Mouse (Mus musculus) limb, embryonic 15.5 days (tissue): ENCODE data around the gene Serhl. TPM values are rescaled to one million over a fixed set of nuclear protein-coding genes. Genes with fewer than 3 reads are reported as not detected.

Experiments used
- ATAC-seq: fragments of 200-750 bp; cut with Nextera tagmentation; 2 replicates; pipeline ENCODE4 v1.8.0; 2017; ENCODE audit warnings: low read depth, moderate TSS enrichment; ENCODE audit not compliant: insufficient number of reproducible peaks, low FRiP score, low TSS enrichment
- H3K27ac ChIP-seq: fragments of 300-500 bp; sonication (generic); 2 replicates; pipeline ENCODE4 v1.5.1; 2015; ENCODE audit warnings: moderate library complexity, mild to moderate bottlenecking, inconsistent platforms
- H3K27me3 ChIP-seq: fragments of 300-500 bp; sonication (generic); 2 replicates; pipeline ENCODE4 v1.6.1; 2015; ENCODE audit warnings: inconsistent platforms
- H3K36me3 ChIP-seq: fragments of 300-500 bp; sonication (generic); 2 replicates; pipeline ENCODE4 v1.6.1; 2015; ENCODE audit warnings: inconsistent platforms
- H3K4me1 ChIP-seq: fragments of 300-500 bp; sonication (generic); 2 replicates; pipeline ENCODE4 v1.6.1; 2015; ENCODE audit warnings: inconsistent platforms
- H3K4me2 ChIP-seq: fragments of 300-500 bp; sonication (generic); 2 replicates; pipeline ENCODE4 v1.6.1; 2015; ENCODE audit warnings: mild to moderate bottlenecking, inconsistent platforms
- H3K4me3 ChIP-seq: fragments of 300-500 bp; sonication (generic); 2 replicates; pipeline ENCODE4 v1.5.1; 2015; ENCODE audit warnings: mild to moderate bottlenecking, inconsistent platforms
- H3K9ac ChIP-seq: fragments of 300-500 bp; sonication (generic); 2 replicates; pipeline ENCODE4 v1.6.1; 2015; ENCODE audit warnings: inconsistent platforms
- H3K9me3 ChIP-seq: fragments of 300-500 bp; sonication (generic); 2 replicates; pipeline ENCODE4 v1.6.1; 2016; ENCODE audit warnings: inconsistent platforms
- WGBS: fragments of 180-500 bp; shearing (Covaris S2); methylation state at CpG from one replicate; pipeline ENCODE4 v1.1.7; 2015; 5-methylcytosine and 5-hydroxymethylcytosine counted together
- polyA plus RNA-seq: library from polyadenylated mRNA; unstranded; fragments of >200 nt; fragmentation: Nextera tagmentation; extraction: Ambion mirVana; gene quantifications from 2 replicates; pipeline ENCODE4 v1.2.1, GENCODE M21; 2015

Gene Serhl
- polyA plus RNA-seq, 1 experiment from 2014 or later, result 68.8 TPM

- Histone ChIP-seq H3K27me3 (no peaks in the 10 kb centered on the region), H3K9me3 (no peaks in the 10 kb centered on the region)
- 87% methylated on average over 2 of the region's 2 CpGs for WGBS
Observed at GRCm38 (mm10) chr15:83135654-83136053, 46.3 kb downstream of the Serhl start.

GRCm38 (mm10) chr15:83142861-83143260, 53.6 kb downstream of the Serhl start:
- WGBS, result 44% methylated on average over 5 of the region's 5 CpGs
- Histone ChIP-seq H3K4me3 (no peak overlapping the region), H3K4me1 (peaks cover 21% of the 10 kb centered on the region), H3K27ac (peak overlapping the region; percentile 64), H3K9ac (no peak overlapping the region), H3K4me2 (no peak overlapping the region), H3K27me3 (no peaks in the 10 kb centered on the region), H3K9me3 (no peaks in the 10 kb centered on the region), H3K36me3 (peaks cover 27% of the 10 kb centered on the region)
- ATAC-seq, result no peak

More at GRCm38 (mm10) chr15:83135654-83136053, 46.3 kb downstream of the Serhl start:
- H3K4me2 ChIP-seq, result no peak overlapping the region
- H3K36me3 ChIP-seq, result peaks cover 73% of the 10 kb centered on the region
- no peak for ATAC-seq
- H3K4me3 ChIP-seq, result no peak overlapping the region
- peaks cover 3% of the 10 kb centered on the region; the same call in 1 of the 2 replicates for H3K4me1 ChIP-seq
- no peak overlapping the region for H3K9ac ChIP-seq
- no peak overlapping the region for H3K27ac ChIP-seq

GRCm38 (mm10) chr15:83145541-83145940, 56.2 kb downstream of the Serhl start:
- no peak for ATAC-seq
- peaks cover 21% of the 10 kb centered on the region for H3K36me3 ChIP-seq

GRCm38 (mm10) chr15:83148395-83148794, 59.1 kb downstream of the Serhl start:
- H3K27ac ChIP-seq, result peak overlapping the region; percentile 98
- peak overlapping the region; percentile 96 for H3K9ac ChIP-seq
- peak overlapping the region; percentile 88 for H3K4me3 ChIP-seq
- peaks cover 22% of the 10 kb centered on the region for H3K36me3 ChIP-seq
- H3K4me1 ChIP-seq, result peaks cover 16% of the 10 kb centered on the region
- peak overlapping the region; percentile 73 for H3K4me2 ChIP-seq
- no peak for ATAC-seq
- H3K9me3 ChIP-seq, result no peaks in the 10 kb centered on the region
- H3K27me3 ChIP-seq, result no peaks in the 10 kb centered on the region
- 2% methylated on average over 21 of the region's 21 CpGs for WGBS

More at GRCm38 (mm10) chr15:83145541-83145940, 56.2 kb downstream of the Serhl start:
- 86% methylated on average over 6 of the region's 6 CpGs for WGBS
- Histone ChIP-seq H3K4me3 (no peak overlapping the region), H3K9me3 (no peaks in the 10 kb centered on the region), H3K9ac (no peak overlapping the region), H3K4me1 (peaks cover 28% of the 10 kb centered on the region), H3K4me2 (no peak overlapping the region), H3K27ac (no peak overlapping the region), H3K27me3 (no peaks in the 10 kb centered on the region)

- WGBS, result under 1% methylated on average over 40 of the region's 41 CpGs
- peaks cover 26% of the 10 kb centered on the region for H3K36me3 ChIP-seq
- H3K27ac ChIP-seq, result peak overlapping the region; percentile 98
- peaks cover 13% of the 10 kb centered on the region for H3K4me1 ChIP-seq
- peak; percentile 72 for ATAC-seq
- H3K4me2 ChIP-seq, result peak overlapping the region; percentile 73
- peak overlapping the region; percentile 96 for H3K9ac ChIP-seq
- H3K4me3 ChIP-seq, result peak overlapping the region; percentile 88
- H3K9me3 ChIP-seq, result no peaks in the 10 kb centered on the region
- no peaks in the 10 kb centered on the region for H3K27me3 ChIP-seq
Observed at GRCm38 (mm10) chr15:83148801-83149195, 59.5 kb downstream of the Serhl start.

GRCm38 (mm10) chr15:83149196-83150072, 60.1 kb downstream of the Serhl start, which contains the start of gene Poldip3:
Gene Poldip3, minus strand, starts transcription at chr15:83149384.
- no peaks in the 10 kb centered on the region for H3K27me3 ChIP-seq
- peaks cover 13% of the 10 kb centered on the region for H3K4me1 ChIP-seq
- H3K9ac ChIP-seq, result peak within 1 kb of the TSS; percentile 96
- ATAC-seq, result peak; percentile 92
- H3K4me3 ChIP-seq, result peak within 1 kb of the TSS; percentile 88
- peak within 1 kb of the TSS; percentile 73 for H3K4me2 ChIP-seq
- no peaks in the 10 kb centered on the region for H3K9me3 ChIP-seq
- WGBS, result under 1% methylated on average over 56 of the region's 56 CpGs
- H3K27ac ChIP-seq, result peak within 1 kb of the TSS; percentile 98
- peaks cover 30% of the 10 kb centered on the region for H3K36me3 ChIP-seq

GRCm38 (mm10) chr15:83150073-83150442, 60.8 kb downstream of the Serhl start:
- 22% methylated on average over 3 of the region's 3 CpGs for WGBS
- Histone ChIP-seq H3K9ac (no peak overlapping the region), H3K27me3 (no peaks in the 10 kb centered on the region), H3K36me3 (peaks cover 31% of the 10 kb centered on the region), H3K9me3 (no peaks in the 10 kb centered on the region), H3K27ac (peak overlapping the region; percentile 98), H3K4me1 (peaks cover 13% of the 10 kb centered on the region), H3K4me2 (peak overlapping the region; percentile 73), H3K4me3 (peak overlapping the region; percentile 88; the same call in 1 of the 2 replicates)
- no peak for ATAC-seq

GRCm38 (mm10) chr15:83150694-83151093, 61.4 kb downstream of the Serhl start:
- no peak overlapping the region for H3K9ac ChIP-seq
- WGBS, result 80% methylated on average over 4 of the region's 4 CpGs
- H3K27me3 ChIP-seq, result no peaks in the 10 kb centered on the region
- H3K27ac ChIP-seq, result peak overlapping the region; percentile 39; the same call in 1 of the 2 replicates
- no peak overlapping the region for H3K4me2 ChIP-seq
- H3K4me3 ChIP-seq, result no peak overlapping the region
- peaks cover 27% of the 10 kb centered on the region for H3K36me3 ChIP-seq
- H3K4me1 ChIP-seq, result peaks cover 13% of the 10 kb centered on the region
- no peaks in the 10 kb centered on the region for H3K9me3 ChIP-seq
- no peak for ATAC-seq

- no peak for ATAC-seq
- Histone ChIP-seq H3K36me3 (peaks cover 35% of the 10 kb centered on the region), H3K27ac (no peak overlapping the region), H3K27me3 (no peaks in the 10 kb centered on the region), H3K9ac (no peak overlapping the region), H3K9me3 (no peaks in the 10 kb centered on the region), H3K4me2 (no peak overlapping the region), H3K4me3 (no peak overlapping the region), H3K4me1 (0 out of 2 replicates have a peak, but pooled peaks cover 5% of the 10 kb centered on the region)
- 92% methylated on average over 7 of the region's 7 CpGs for WGBS
Observed at GRCm38 (mm10) chr15:83154309-83154708, 65.0 kb downstream of the Serhl start.

- H3K9ac ChIP-seq, result no peak overlapping the region
- WGBS, result 59% methylated on average over 6 of the region's 6 CpGs
- H3K4me3 ChIP-seq, result no peak overlapping the region
- H3K36me3 ChIP-seq, result peaks cover 50% of the 10 kb centered on the region
- H3K27me3 ChIP-seq, result no peaks in the 10 kb centered on the region
- H3K27ac ChIP-seq, result no peak overlapping the region
- no peak overlapping the region for H3K4me2 ChIP-seq
- ATAC-seq, result 0 out of 2 replicates have a peak, but pooled peaks have one; percentile 35
- no peaks in the 10 kb centered on the region for H3K4me1 ChIP-seq
- H3K9me3 ChIP-seq, result no peaks in the 10 kb centered on the region
Observed at GRCm38 (mm10) chr15:83155672-83156419, 66.5 kb downstream of the Serhl start.

- Histone ChIP-seq H3K27ac (no peak overlapping the region; the same call in 1 of the 2 replicates), H3K9me3 (no peaks in the 10 kb centered on the region), H3K36me3 (peaks cover 60% of the 10 kb centered on the region), H3K4me2 (no peak overlapping the region), H3K4me1 (0 out of 2 replicates have a peak, but pooled peaks cover 5% of the 10 kb centered on the region), H3K27me3 (no peaks in the 10 kb centered on the region), H3K4me3 (no peak overlapping the region), H3K9ac (no peak overlapping the region)
- 74% methylated on average over 11 of the region's 11 CpGs for WGBS
- no peak for ATAC-seq
Observed at GRCm38 (mm10) chr15:83156929-83157666, 67.8 kb downstream of the Serhl start.
